Mouse (Mus musculus): ENCODE data around the gene Sntg2.

The Sntg2 gene

DNA sequence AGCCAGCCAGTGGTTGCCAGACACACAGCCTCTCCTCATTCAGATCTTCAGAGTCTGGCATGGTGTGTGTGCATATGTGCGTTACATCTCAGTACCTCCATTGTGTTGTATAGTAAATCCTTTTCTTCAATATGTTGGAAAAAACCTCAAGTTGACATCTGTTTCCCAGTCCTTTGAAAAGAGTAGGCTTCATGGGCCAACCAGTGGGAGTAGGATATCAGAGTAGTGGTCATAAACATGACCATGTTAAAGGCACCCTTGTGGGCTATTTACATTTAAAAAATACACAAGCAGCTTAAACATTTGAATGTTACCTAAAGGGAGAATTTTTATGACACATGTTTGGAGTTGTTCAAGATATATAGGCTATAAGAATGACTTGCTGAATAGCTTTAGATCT lies 170.4 kb downstream of the Sntg2 start:
- DNase-seq (ENCODE audit: low spot score in 2 of 2), result no peak

- DNase-seq (ENCODE audit: low spot score in 2 of 2), result no peak
Observed at GRCm38 (mm10) chr12:30201031-30201430, 172.1 kb downstream of the Sntg2 start.

- DNase-seq (ENCODE audit: low spot score in 2 of 2), result no peak
Observed at GRCm38 (mm10) chr12:30200621-30201020, 172.6 kb downstream of the Sntg2 start.

DNA sequence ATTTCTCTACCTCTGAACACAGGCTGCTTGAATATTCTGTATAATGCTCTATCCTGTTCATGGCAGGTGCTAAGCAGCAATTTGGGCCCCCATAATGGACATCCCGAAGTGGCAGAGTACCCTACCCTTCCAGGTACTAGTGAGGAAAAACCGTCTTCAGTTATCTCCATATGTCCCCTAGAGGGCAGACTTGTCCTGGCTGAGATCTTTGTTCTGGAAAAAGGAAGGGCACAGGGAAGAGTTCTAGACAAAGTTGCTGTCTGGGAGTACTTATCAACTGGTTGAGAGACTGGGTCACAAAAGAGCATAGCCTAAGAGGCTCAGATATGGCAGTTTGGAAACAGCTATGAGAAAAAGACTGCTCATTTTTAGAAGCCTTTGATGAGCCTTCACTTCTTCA lies 173.4 kb downstream of the Sntg2 start:
- no peak for DNase-seq (ENCODE audit: low spot score in 2 of 2)

DNA sequence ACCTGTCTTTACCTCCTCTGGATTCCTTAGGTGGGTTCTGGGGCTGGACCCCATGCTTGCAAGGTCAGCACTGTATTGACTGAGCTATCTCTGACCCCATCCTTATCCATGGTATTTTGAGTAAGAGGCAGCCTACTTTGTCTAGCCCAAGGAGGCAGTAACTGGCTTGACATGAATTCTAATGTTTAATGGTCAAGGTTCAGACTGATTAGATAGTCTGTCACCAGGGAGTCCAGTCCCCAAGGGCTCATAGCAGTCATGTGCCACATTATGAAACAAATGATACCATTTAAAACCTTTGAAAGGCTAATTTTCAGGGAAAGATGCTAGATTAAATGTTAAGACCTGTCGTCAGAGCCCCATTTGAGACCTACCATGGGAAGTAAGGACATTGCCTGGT lies 174.9 kb downstream of the Sntg2 start:
- DNase-seq (ENCODE audit: low spot score in 2 of 2), result no peak

- DNase-seq (ENCODE audit: low spot score in 2 of 2), result no peak
Observed at GRCm38 (mm10) chr12:30181721-30182120, 191.5 kb downstream of the Sntg2 start.

- DNase-seq (ENCODE audit: low spot score in 2 of 2), result no peak
Observed at GRCm38 (mm10) chr12:30179623-30180022, 193.6 kb downstream of the Sntg2 start.

DNA sequence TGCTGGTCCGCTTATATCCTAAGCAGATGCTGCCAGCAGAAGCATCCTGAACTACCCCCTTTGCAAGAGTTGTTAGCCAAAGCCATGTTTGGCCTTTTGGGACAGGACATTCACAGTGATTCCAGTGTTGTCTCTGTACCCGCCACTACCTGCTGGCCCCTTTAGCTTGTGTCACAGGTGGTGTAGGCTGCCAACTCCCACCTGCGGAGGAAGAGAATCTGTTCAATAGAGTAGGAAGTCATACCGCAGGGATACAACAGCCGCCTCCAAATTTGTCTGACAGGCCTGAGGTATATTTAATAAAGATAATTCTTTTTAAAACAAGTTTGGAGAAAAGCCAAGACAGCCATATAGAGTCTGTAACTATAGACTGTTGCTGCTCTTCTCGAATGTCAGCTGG lies 195.2 kb downstream of the Sntg2 start:
- DNase-seq (ENCODE audit: low spot score in 2 of 2), result no peak

DNA sequence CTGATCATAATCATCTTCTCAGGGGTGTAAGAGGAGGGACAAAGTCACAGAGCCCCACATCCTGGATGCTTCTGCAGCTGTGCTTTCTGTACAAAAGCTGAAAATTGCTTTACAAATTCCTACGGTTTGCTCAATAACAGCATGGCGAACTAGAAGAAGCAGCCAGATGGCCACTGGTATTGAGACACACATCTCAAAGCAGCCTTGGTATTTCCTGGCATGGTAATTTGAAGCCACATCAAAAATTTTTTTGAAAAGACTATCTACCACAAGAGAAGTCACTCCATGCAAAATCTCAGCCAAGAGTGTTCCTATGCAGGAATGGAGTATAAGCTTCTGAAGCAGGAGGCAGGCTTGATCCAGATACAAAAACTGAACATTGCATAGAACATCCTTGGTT lies 195.6 kb downstream of the Sntg2 start:
- no peak for DNase-seq (ENCODE audit: low spot score in 2 of 2)

DNA sequence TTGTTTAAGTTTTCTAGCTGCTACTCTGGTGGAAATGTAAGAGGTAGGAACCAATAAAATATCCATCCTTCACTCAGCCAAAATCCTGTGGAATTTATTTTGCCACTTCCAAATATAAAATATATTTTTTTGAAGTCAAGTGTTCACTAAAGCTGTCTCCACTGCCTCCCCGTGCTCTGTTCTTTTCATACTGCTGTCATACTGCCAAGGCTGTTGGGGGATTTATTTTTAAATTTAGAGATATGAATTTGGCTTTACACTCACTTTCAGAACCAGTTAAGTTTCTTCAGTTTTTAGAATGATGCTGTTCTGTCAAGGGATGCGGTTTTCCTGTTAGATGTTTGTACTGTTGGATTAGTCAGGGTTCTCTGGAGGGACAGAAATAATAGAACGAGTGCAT lies 204.7 kb downstream of the Sntg2 start:
- DNase-seq (ENCODE audit: low spot score in 2 of 2), result no peak

GRCm38 (mm10) chr12:30164538-30164937 lies 208.6 kb downstream of the Sntg2 start:
- DNase-seq (ENCODE audit: low spot score in 2 of 2), result no peak

GRCm38 (mm10) chr12:30164005-30164404 lies 209.2 kb downstream of the Sntg2 start:
- DNase-seq (ENCODE audit: low spot score in 2 of 2), result no peak

DNA sequence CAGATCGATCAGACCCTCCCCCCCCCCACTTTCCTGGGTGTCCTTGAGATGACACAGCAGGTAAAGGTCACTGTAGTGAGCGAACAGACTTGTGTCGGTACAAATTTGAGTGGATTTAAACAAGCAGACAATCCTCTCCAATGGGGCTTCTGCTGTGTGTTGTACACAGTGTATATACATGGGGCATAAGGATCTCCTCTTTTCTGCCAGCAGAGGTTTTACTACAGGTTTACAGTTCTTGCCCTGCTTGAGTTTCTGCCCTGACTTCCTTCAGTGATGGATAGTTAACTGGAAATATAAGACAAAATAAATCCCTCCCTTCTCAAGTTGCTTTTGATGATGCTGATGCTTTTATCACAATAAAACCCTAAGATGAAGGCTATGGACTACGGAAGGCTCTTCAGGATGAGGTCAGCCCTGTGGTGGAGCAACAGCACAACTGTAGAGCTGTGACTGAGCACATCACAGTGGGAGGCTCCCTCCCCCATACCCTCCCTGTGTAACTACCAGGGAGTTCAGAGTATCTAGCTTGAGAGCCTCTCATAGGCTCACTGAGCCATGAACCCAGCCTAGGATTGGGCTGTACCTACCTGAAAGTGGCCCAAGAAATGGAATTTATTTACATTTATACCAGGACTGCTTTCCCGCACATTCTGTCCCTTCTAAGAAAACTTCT lies 211.3 kb downstream of the Sntg2 start:
- DNase-seq (ENCODE audit: low spot score in 2 of 2), result no peak

DNA sequence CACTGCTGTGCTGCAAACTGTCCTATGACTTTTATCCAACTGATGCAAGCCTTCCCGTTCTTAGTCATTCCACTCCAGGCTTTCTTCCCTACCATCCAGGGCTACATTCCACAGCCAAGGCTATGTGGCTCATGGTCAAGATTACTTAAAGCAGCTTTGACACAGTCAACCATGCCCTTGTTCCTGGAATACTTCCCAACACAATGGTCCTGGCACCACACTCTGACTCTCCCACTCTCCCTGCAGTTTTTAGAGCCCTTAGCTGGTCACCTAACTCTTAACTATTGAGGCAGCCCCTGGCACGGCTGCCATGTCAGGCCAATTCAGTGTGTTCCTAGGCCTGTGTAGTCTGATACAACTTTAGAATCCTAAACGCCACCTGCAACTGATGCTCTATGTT lies 212.7 kb downstream of the Sntg2 start:
- no peak for DNase-seq (ENCODE audit: low spot score in 2 of 2)

DNA sequence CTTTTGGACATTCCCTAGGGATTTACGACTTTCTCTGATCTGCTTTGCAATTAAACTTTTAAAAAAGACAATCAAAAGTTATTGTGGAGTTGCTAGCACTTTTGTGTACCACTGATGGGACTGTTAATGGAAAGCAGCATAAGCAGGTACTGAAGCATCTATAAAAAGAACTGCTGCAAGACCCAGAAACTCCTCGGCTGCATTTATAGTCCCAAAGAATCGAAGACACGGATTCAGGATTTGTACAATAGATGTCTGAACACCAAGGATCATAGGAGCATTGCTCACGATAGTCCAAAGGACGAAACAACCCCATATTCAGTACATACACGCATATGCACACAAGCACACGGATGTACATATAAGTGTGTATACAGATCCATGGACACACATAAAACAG lies 213.4 kb downstream of the Sntg2 start:
- DNase-seq (ENCODE audit: low spot score in 2 of 2), result no peak

DNA sequence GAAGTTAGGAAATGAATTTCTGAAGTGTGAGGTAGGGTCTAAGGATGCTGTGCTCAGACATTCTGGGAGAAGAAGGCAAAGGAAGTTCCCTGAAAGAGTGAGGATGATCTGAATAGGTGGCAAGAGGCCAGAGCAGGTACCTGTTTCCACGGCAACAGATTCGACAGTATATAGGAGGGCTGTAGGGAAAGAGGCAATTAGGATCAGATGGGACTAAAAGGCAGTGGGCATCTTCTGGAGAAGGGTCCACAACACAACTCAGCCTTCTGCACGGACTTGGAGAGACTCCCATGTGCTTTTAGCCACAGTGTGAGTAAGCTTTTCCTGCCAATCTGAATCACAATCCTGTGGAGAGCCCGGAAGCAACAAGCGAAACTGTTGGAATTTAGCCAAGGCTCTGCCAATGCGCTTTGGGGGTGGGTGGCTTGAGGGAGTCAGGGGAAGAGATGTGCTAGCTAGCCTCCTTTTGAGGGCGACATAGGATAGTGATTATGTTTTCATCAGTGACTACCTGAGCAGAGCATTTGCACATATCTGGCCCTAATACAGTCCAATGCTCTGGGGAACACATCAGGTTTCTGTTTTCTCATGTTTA lies 219.0 kb downstream of the Sntg2 start:
- DNase-seq (ENCODE audit: low spot score in 2 of 2), result no peak

- no peak for DNase-seq (ENCODE audit: low spot score in 2 of 2)
Observed at GRCm38 (mm10) chr12:30142085-30142484, 231.1 kb downstream of the Sntg2 start.

- DNase-seq (ENCODE audit: low spot score in 2 of 2), result no peak
Observed at GRCm38 (mm10) chr12:30132524-30132923, 240.7 kb downstream of the Sntg2 start, which contains the start of gene Tpo. Gene Tpo (minus strand): TSS chr12:30132624.

DNA sequence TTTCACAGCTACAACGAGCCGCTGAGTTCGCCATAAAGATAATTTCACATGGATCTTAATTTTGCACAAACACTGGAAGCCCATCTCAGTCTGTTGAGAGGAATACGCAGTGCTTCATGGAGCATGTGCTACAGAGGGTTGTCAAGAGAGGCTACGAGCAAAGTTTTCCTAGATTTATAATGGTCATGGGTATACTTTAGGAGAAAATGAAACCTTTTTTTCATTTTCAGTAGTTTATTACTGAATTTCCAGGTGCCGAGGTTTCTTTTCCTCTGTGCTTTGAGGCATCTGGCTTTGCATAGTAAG lies 243.8 kb downstream of the Sntg2 start:
- DNase-seq (ENCODE audit: low spot score in 2 of 2), result no peak

DNA sequence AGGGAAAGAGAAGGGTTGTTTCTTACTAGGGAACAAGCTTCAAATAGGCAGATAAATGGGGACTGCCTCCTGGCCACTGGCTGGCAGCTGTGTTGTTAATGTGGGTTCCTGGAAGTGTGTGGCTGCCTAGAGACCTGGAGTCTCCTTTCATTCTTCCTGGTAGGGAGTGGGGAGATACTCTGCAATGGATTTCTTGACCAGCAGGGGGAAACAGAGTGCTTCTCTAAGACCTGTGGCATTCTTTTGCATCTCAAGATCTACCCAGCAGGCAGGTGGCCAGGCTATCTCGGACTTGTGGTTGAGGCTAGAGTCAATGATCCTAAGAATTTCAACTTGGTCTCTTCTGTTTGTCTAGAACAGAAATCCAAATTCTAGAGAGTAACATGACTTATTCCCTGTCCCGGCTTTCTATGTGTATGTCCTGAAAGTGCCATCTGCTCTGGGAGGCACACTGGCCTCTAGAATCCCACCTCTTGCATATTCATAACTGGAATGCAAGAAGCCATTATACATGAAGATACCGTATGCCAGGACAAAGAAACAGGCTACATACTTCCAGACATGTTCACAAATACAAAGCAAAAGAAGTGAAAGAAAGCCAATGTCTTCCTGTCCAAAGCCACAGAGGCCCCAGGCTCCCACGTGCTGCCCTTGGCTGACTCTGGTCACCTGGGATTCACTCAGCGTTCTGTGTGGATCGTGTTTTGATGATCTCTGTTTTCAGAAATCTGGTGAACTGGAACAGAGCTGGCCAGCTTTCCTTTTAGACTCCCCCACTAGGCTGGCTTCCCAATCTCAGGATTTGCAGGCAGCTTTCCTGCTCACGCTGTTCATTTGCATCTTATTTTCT lies 244.4 kb downstream of the Sntg2 start:
- no peak for DNase-seq (ENCODE audit: low spot score in 2 of 2)
